Mouse (Mus musculus) limb, embryonic 12.5 days (tissue): ENCODE measurements at regions not wholly inside any gene's neighbourhood (a gene's known extent, or its start where the extent isn't known, plus 50 kb on each side); places are given as distances from the start of the nearest gene placed in this dataset.

Experiments used
- ATAC-seq: fragments of 200-750 bp; cut with Nextera tagmentation; 2 replicates; pipeline ENCODE4 v1.8.0; 2017; ENCODE audit warnings: low read depth, moderate TSS enrichment; ENCODE audit not compliant: insufficient number of reproducible peaks, insufficient read depth, low FRiP score, low TSS enrichment
- H3K27ac ChIP-seq: fragments of 300-500 bp; sonication (generic); 2 replicates; pipeline ENCODE4 v1.5.1; 2016; ENCODE audit warnings: mild to moderate bottlenecking, moderate library complexity
- H3K27me3 ChIP-seq: fragments of 300-500 bp; sonication (generic); 2 replicates; pipeline ENCODE4 v1.6.1; 2016; ENCODE audit warnings: mild to moderate bottlenecking, moderate library complexity
- H3K36me3 ChIP-seq: fragments of 300-500 bp; sonication (generic); 2 replicates; pipeline ENCODE4 v1.6.1; 2016; ENCODE audit warnings: mild to moderate bottlenecking, moderate library complexity
- H3K4me1 ChIP-seq: fragments of 300-500 bp; sonication (generic); replicated peaks from 2 replicates; pipeline ENCODE4 v1.6.1; 2016
- H3K4me2 ChIP-seq: fragments of 300-500 bp; sonication (generic); 2 replicates; pipeline ENCODE4 v1.6.1; 2016; ENCODE audit warnings: mild to moderate bottlenecking, moderate library complexity
- H3K4me3 ChIP-seq: fragments of 300-500 bp; sonication (generic); replicated peaks from 2 replicates; pipeline ENCODE4 v1.5.1; 2016; ENCODE audit warnings: mild to moderate bottlenecking
- H3K9ac ChIP-seq: fragments of 300-500 bp; sonication (generic); replicated peaks from 2 replicates; pipeline ENCODE4 v1.6.1; 2016; ENCODE audit warnings: mild to moderate bottlenecking, moderate library complexity
- H3K9me3 ChIP-seq: fragments of 300-500 bp; sonication (generic); 2 replicates; pipeline ENCODE4 v1.6.1; 2016; ENCODE audit warnings: mild to moderate bottlenecking, moderate library complexity
- WGBS: fragments of 180-500 bp; shearing (Covaris S2); methylation state at CpG from one replicate; pipeline ENCODE4 v1.1.7; 2016; 5-methylcytosine and 5-hydroxymethylcytosine counted together

DNA sequence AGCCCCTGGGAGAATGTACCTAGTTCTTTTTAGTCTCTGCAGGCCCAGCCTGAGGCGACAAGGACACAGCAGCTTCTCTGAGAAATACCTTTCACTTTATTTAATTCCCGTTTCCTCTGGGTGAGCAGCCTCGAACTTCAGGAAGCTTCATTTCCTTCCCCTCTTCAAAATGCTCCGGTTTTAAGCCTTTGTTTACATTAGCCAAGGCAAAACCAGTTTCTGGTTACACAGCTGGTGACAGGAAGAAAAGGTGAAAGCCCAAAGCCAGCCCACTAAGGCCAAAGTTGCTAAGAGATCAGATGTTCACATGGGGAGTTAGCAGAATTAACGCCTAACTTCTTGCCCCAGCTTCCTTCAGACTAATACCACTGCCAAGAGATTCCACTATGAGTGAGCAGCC lies 127.4 kb upstream of the Lgalsl start:
- no peak for ATAC-seq
- WGBS = 8% methylated on average over 5 of the region's 5 CpGs
- H3K9me3 ChIP-seq = no peaks in the 10 kb centered on the region
- 0 out of 2 replicates have a peak overlapping the region, but pooled peaks have one; percentile 4 for H3K27ac ChIP-seq
- 0 out of 2 replicates have a peak, but pooled peaks cover 8% of the 10 kb centered on the region for H3K27me3 ChIP-seq
- H3K36me3 ChIP-seq = no peaks in the 10 kb centered on the region
- H3K4me3 ChIP-seq = no peak overlapping the region
- H3K4me1 ChIP-seq = peaks cover 44% of the 10 kb centered on the region
- H3K4me2 ChIP-seq = no peak overlapping the region; the same call in 1 of the 2 replicates
- no peak overlapping the region for H3K9ac ChIP-seq

GRCm38 (mm10) chr11:20960066-20960465 lies 129.2 kb upstream of the Lgalsl start:
- Histone ChIP-seq H3K4me3 (no peak overlapping the region), H3K4me1 (peaks cover 40% of the 10 kb centered on the region), H3K9me3 (peaks cover 5% of the 10 kb centered on the region; the same call in 1 of the 2 replicates), H3K27ac (no peak overlapping the region), H3K4me2 (no peak overlapping the region), H3K36me3 (no peaks in the 10 kb centered on the region), H3K27me3 (0 out of 2 replicates have a peak, but pooled peaks cover 8% of the 10 kb centered on the region), H3K9ac (no peak overlapping the region)
- ATAC-seq = no peak
- 84% methylated on average over 2 of the region's 2 CpGs for WGBS

GRCm38 (mm10) chr11:20960750-20961149 lies 129.9 kb upstream of the Lgalsl start:
- no peak overlapping the region for H3K27ac ChIP-seq
- H3K9ac ChIP-seq = no peak overlapping the region
- no peak for ATAC-seq
- H3K4me1 ChIP-seq = peaks cover 33% of the 10 kb centered on the region
- H3K4me2 ChIP-seq = no peak overlapping the region
- WGBS = 52% methylated on average over 5 of the region's 5 CpGs
- no peak overlapping the region for H3K4me3 ChIP-seq
- H3K27me3 ChIP-seq = 0 out of 2 replicates have a peak, but pooled peaks cover 8% of the 10 kb centered on the region
- H3K36me3 ChIP-seq = no peaks in the 10 kb centered on the region
- peaks cover 5% of the 10 kb centered on the region; the same call in 1 of the 2 replicates for H3K9me3 ChIP-seq

DNA sequence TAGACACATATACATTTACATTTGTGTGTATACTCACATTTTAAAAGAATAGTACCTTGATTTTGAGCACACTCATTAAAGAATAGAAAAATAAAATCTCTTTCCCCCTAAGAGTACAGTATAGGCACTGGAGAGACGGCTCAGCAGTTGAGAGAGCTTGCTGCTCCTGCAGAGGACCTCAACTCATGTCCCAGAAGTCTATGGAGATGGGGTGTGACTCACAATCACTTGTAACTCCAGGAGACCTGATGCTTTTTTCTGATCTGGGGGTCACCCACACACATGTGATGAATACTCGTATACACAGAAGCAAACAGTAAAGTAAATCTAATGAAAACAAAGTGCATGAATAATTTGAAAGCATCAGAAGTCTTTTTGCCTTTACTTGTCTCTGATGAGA lies 129.5 kb upstream of the Peli1 start:
- H3K4me3 ChIP-seq = no peak overlapping the region
- no peak overlapping the region for H3K9ac ChIP-seq
- peaks cover 5% of the 10 kb centered on the region; the same call in 1 of the 2 replicates for H3K9me3 ChIP-seq
- 0 out of 2 replicates have a peak, but pooled peaks cover under 1% of the 10 kb centered on the region for H3K27me3 ChIP-seq
- no peak overlapping the region for H3K4me2 ChIP-seq
- H3K4me1 ChIP-seq = peaks cover 30% of the 10 kb centered on the region
- no peak for ATAC-seq
- no peaks in the 10 kb centered on the region for H3K36me3 ChIP-seq
- WGBS = 84% methylated on average over 2 of the region's 2 CpGs
- no peak overlapping the region for H3K27ac ChIP-seq

GRCm38 (mm10) chr11:20965575-20966239 lies 125.4 kb upstream of the Peli1 start:
- Histone ChIP-seq H3K9ac (no peak overlapping the region), H3K27me3 (no peaks in the 10 kb centered on the region), H3K27ac (no peak overlapping the region), H3K36me3 (no peaks in the 10 kb centered on the region), H3K4me1 (peaks cover 8% of the 10 kb centered on the region), H3K9me3 (peaks cover 5% of the 10 kb centered on the region; the same call in 1 of the 2 replicates), H3K4me2 (no peak overlapping the region), H3K4me3 (no peak overlapping the region)
- ATAC-seq = no peak
- 88% methylated on average over 8 of the region's 8 CpGs for WGBS

DNA sequence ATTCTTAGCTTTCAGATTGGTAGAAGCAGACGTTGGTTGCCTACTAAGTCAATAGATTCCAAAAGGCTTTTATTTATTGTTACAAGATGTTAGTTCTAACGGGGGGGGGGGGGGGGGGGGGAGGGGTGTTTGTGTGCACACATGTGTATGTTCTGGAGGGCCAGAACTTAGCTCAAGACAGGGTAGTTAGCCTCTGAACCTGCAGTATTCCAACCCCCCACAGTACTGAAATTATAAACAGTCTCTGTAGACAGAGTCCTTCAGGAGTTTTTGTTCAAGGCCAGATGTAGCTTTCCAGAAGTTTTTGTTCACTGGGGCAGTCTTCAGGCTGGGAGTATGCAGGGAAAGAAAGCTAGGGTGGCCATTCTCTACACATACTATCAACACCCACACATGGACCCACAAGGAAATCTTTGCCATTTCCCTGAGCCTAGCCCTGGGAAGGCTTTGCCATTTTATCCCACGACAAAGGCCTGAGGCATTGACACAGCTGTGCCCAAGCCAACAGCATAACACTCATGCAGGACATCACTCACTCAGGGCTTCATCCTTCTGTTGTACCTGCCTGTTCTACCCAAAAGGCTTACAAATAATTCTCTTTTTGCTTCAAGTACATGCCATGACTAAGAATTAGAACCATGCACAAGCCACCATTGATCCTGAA lies 123.6 kb upstream of the Peli1 start:
- Histone ChIP-seq H3K27me3 (no peaks in the 10 kb centered on the region), H3K4me1 (0 out of 2 replicates have a peak, but pooled peaks cover 3% of the 10 kb centered on the region), H3K4me3 (no peak overlapping the region), H3K9me3 (peaks cover 5% of the 10 kb centered on the region; the same call in 1 of the 2 replicates), H3K4me2 (no peak overlapping the region), H3K27ac (no peak overlapping the region), H3K9ac (no peak overlapping the region), H3K36me3 (no peaks in the 10 kb centered on the region)
- ATAC-seq = no peak
- WGBS = 45% methylated on average over 3 of the region's 3 CpGs

DNA sequence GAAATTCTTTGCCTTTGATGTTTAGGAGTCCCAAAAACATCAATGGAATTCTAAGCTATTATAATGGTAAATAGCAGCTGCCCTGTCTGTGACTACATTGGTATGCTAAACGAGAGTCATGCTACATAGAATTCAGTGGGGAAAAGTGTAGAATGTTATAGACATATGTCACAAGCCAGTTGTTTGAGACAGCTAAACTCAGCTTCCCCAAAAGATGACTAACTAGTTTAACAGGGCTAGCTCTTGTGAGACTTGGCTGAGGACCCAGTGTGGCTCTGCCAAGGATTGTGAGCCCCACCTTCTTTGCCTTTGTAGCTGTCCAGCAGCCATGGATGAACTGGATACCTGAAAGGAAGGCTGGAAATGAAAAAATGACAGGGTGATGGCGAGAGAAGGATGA lies 122.8 kb upstream of the Peli1 start:
- H3K4me2 ChIP-seq = no peak overlapping the region
- no peak for ATAC-seq
- 0 out of 2 replicates have a peak, but pooled peaks cover 3% of the 10 kb centered on the region for H3K4me1 ChIP-seq
- no peak overlapping the region for H3K4me3 ChIP-seq
- no peak overlapping the region for H3K9ac ChIP-seq
- 81% methylated on average over 2 of the region's 2 CpGs for WGBS
- peaks cover 5% of the 10 kb centered on the region; the same call in 1 of the 2 replicates for H3K9me3 ChIP-seq
- no peaks in the 10 kb centered on the region for H3K36me3 ChIP-seq
- H3K27ac ChIP-seq = no peak overlapping the region
- no peaks in the 10 kb centered on the region for H3K27me3 ChIP-seq

GRCm38 (mm10) chr11:20973141-20973540 lies 118.0 kb upstream of the Peli1 start:
- no peak overlapping the region for H3K27ac ChIP-seq
- H3K27me3 ChIP-seq = no peaks in the 10 kb centered on the region; the same call in 1 of the 2 replicates
- ATAC-seq = no peak
- H3K4me1 ChIP-seq = no peaks in the 10 kb centered on the region
- no peak overlapping the region for H3K4me3 ChIP-seq
- no peak overlapping the region for H3K4me2 ChIP-seq
- WGBS = 78% methylated on average over 3 of the region's 3 CpGs
- no peaks in the 10 kb centered on the region; the same call in 1 of the 2 replicates for H3K9me3 ChIP-seq
- no peak overlapping the region for H3K9ac ChIP-seq
- H3K36me3 ChIP-seq = no peaks in the 10 kb centered on the region

- Histone ChIP-seq H3K4me3 (no peak overlapping the region), H3K27ac (no peak overlapping the region), H3K27me3 (no peaks in the 10 kb centered on the region), H3K36me3 (no peaks in the 10 kb centered on the region), H3K9me3 (no peaks in the 10 kb centered on the region), H3K9ac (no peak overlapping the region), H3K4me1 (no peaks in the 10 kb centered on the region), H3K4me2 (no peak overlapping the region)
- no peak for ATAC-seq
- 57% methylated on average over 2 of the region's 2 CpGs for WGBS
These were observed 109.5 kb upstream of the Peli1 start for GRCm38 (mm10) chr11:20981588-20981987.

GRCm38 (mm10) chr11:20982010-20982409 lies 109.1 kb upstream of the Peli1 start:
- no peak for ATAC-seq

GRCm38 (mm10) chr11:20982500-20982899 lies 108.6 kb upstream of the Peli1 start:
- Histone ChIP-seq H3K4me2 (no peak overlapping the region), H3K36me3 (no peaks in the 10 kb centered on the region)

More at GRCm38 (mm10) chr11:20982010-20982409, 109.1 kb upstream of the Peli1 start:
- 63% methylated on average over 1 of the region's 1 CpGs for WGBS
- H3K9ac ChIP-seq = no peak overlapping the region
- H3K4me3 ChIP-seq = no peak overlapping the region
- no peak overlapping the region for H3K27ac ChIP-seq
- H3K36me3 ChIP-seq = no peaks in the 10 kb centered on the region
- H3K9me3 ChIP-seq = no peaks in the 10 kb centered on the region
- H3K4me2 ChIP-seq = no peak overlapping the region
- no peaks in the 10 kb centered on the region for H3K4me1 ChIP-seq
- no peaks in the 10 kb centered on the region for H3K27me3 ChIP-seq

More at GRCm38 (mm10) chr11:20982500-20982899, 108.6 kb upstream of the Peli1 start:
- Histone ChIP-seq H3K27me3 (no peaks in the 10 kb centered on the region), H3K9me3 (no peaks in the 10 kb centered on the region), H3K27ac (no peak overlapping the region), H3K4me1 (no peaks in the 10 kb centered on the region), H3K9ac (no peak overlapping the region), H3K4me3 (no peak overlapping the region)
- ATAC-seq = no peak
- 86% methylated on average over 6 of the region's 6 CpGs for WGBS
